Mouse (Mus musculus) MEL (cell line): ENCODE results near the gene Immp2l. TPM values are rescaled to one million over a fixed set of nuclear protein-coding genes. Genes with fewer than 3 reads are reported as not detected.

Experiments
- DNase-seq: peaks from one replicate; pipeline ENCODE4 v3.0.0; 2011; ENCODE audit warnings: low read depth, low spot score
- H3K27ac ChIP-seq: 2 replicates; pipeline ENCODE4 v1.5.1; 2012; ENCODE audit warnings: low read depth, mild to moderate bottlenecking, control low read depth, low read length, moderate library complexity; ENCODE audit not compliant: control insufficient read depth
- H3K27me3 ChIP-seq, 2 experiments: fragments of 150-350 bp in 1 of 2; sonication (generic) in 1 of 2; 2 replicates each; pipeline ENCODE4 v1.6.1; 2012; ENCODE audit warnings: low read length in 2 of 2, mild to moderate bottlenecking in 2 of 2, improper control_type of control experiment in 1 of 2, moderate library complexity in 1 of 2; ENCODE audit not compliant: insufficient read depth in 2 of 2, control insufficient read depth in 1 of 2
- H3K36me3 ChIP-seq, 2 experiments: 2 replicates each; pipeline ENCODE4 v1.6.1; 2012 to 2014; ENCODE audit warnings: low read length in 2 of 2, improper control_type of control experiment in 1 of 2, inconsistent platforms in 1 of 2, mild to moderate bottlenecking in 1 of 2; ENCODE audit not compliant: insufficient read depth in 2 of 2, control insufficient read depth in 1 of 2
- H3K4me1 ChIP-seq, 2 experiments: fragments of 150-350 bp in 1 of 2; sonication (generic) in 1 of 2; 2 replicates each; pipeline ENCODE4 v1.6.1; 2012; ENCODE audit warnings: low read length in 2 of 2, improper control_type of control experiment in 1 of 2, mild to moderate bottlenecking in 1 of 2; ENCODE audit not compliant: insufficient read depth in 2 of 2, control insufficient read depth in 1 of 2
- H3K4me3 ChIP-seq, 2 experiments: fragments of 150-350 bp in 1 of 2; sonication (generic) in 1 of 2; 2 replicates each; pipeline ENCODE4 v1.5.1; 2012; ENCODE audit warnings: low read depth in 2 of 2, low read length in 2 of 2, mild to moderate bottlenecking in 2 of 2, moderate library complexity in 2 of 2, control low read depth in 1 of 2, improper control_type of control experiment in 1 of 2; ENCODE audit not compliant: control insufficient read depth in 1 of 2, insufficient read depth in 1 of 2
- H3K79me2 ChIP-seq: 2 replicates; pipeline ENCODE4 v1.6.1; 2012; ENCODE audit warnings: mild to moderate bottlenecking, low read length, moderate library complexity; ENCODE audit not compliant: control insufficient read depth, poor library complexity, insufficient read depth
- H3K9ac ChIP-seq: 2 replicates; pipeline ENCODE4 v1.6.1; 2012; ENCODE audit warnings: low read depth, mild to moderate bottlenecking, control low read depth, low read length, moderate library complexity; ENCODE audit not compliant: control insufficient read depth, poor library complexity, severe bottlenecking
- H3K9me3 ChIP-seq: fragments of 150-350 bp; sonication (generic); replicated peaks from 2 replicates; pipeline ENCODE4 v1.6.1; 2012; ENCODE audit warnings: mild to moderate bottlenecking, low read length, improper control_type of control experiment, moderate library complexity; ENCODE audit not compliant: insufficient read depth
- BHLHE40 ChIP-seq: IDR thresholded peaks from 2 replicates; pipeline ENCODE4 v1.6.1; 2012; ENCODE audit warnings: low read depth, mild to moderate bottlenecking, inconsistent platforms, low read length, improper control_type of control experiment, borderline replicate concordance
- CHD1 ChIP-seq: IDR thresholded peaks from 2 replicates; pipeline ENCODE4 v1.6.1; 2012; ENCODE audit warnings: low read depth, mild to moderate bottlenecking, inconsistent platforms, low read length, improper control_type of control experiment
- EP300 ChIP-seq, 2 experiments: IDR thresholded peaks; 2 replicates each; pipeline ENCODE4 v1.6.1; 2011; ENCODE audit warnings: improper control_type of control experiment in 2 of 2, low read length in 2 of 2, low read depth in 1 of 2, mild to moderate bottlenecking in 1 of 2
- GATA1 ChIP-seq: IDR thresholded peaks from 2 replicates; pipeline ENCODE4 v1.6.1; 2011; ENCODE audit warnings: low read depth, low read length, improper control_type of control experiment
- HCFC1 ChIP-seq: IDR thresholded peaks from 2 replicates; pipeline ENCODE4 v1.6.1; 2012; ENCODE audit warnings: low read depth, mild to moderate bottlenecking, inconsistent platforms, low read length, improper control_type of control experiment, moderate library complexity
- JUND ChIP-seq: IDR thresholded peaks from 2 replicates; pipeline ENCODE4 v1.6.1; 2011; ENCODE audit warnings: low read depth, mild to moderate bottlenecking, improper control_type of control experiment, low read length
- KAT2A ChIP-seq: conservative IDR thresholded peaks from 2 replicates; pipeline ENCODE4 v1.6.1; 2012; ENCODE audit warnings: low read depth, low read length, improper control_type of control experiment, inconsistent platforms
- MAFK ChIP-seq: IDR thresholded peaks from 2 replicates; pipeline ENCODE4 v1.6.1; 2011; ENCODE audit warnings: low read depth, mild to moderate bottlenecking, low read length, improper control_type of control experiment, borderline replicate concordance
- MAX ChIP-seq: IDR thresholded peaks from 2 replicates; pipeline ENCODE4 v1.6.1; 2011; ENCODE audit warnings: low read length, improper control_type of control experiment
- MEF2A ChIP-seq: IDR thresholded peaks from 2 replicates; pipeline ENCODE4 v1.6.1; 2014; ENCODE audit warnings: low read depth, mild to moderate bottlenecking, inconsistent platforms, low read length, improper control_type of control experiment; ENCODE audit not compliant: poor library complexity, insufficient replicate concordance, severe bottlenecking; ENCODE audit errors: extremely low read depth
- MXI1 ChIP-seq: IDR thresholded peaks from 2 replicates; pipeline ENCODE4 v1.6.1; 2011; ENCODE audit warnings: mild to moderate bottlenecking, low read depth, low read length, improper control_type of control experiment
- NRF1 ChIP-seq: IDR thresholded peaks from 2 replicates; pipeline ENCODE4 v1.6.1; 2014; ENCODE audit warnings: low read depth, mild to moderate bottlenecking, inconsistent platforms, low read length, improper control_type of control experiment, moderate library complexity; ENCODE audit not compliant: poor library complexity, insufficient read depth, severe bottlenecking
- POLR2AphosphoS5 ChIP-seq: IDR thresholded peaks from 2 replicates; pipeline ENCODE4 v1.6.1; 2012; ENCODE audit warnings: low read depth, borderline replicate concordance, mild to moderate bottlenecking, inconsistent platforms, low read length, moderate library complexity, mixed read lengths
- SIN3A ChIP-seq: IDR thresholded peaks from 2 replicates; pipeline ENCODE4 v1.6.1; 2012; ENCODE audit warnings: low read length, improper control_type of control experiment, inconsistent platforms
- SMC3 ChIP-seq: IDR thresholded peaks from 2 replicates; pipeline ENCODE4 v1.6.1; 2011; ENCODE audit warnings: low read depth, low read length, improper control_type of control experiment
- TBP ChIP-seq: IDR thresholded peaks from 2 replicates; pipeline ENCODE4 v1.8.0; 2011; ENCODE audit warnings: low read depth, low read length, improper control_type of control experiment
- TCF12 ChIP-seq: IDR thresholded peaks from 2 replicates; pipeline ENCODE4 v1.6.1; 2014; ENCODE audit warnings: low read depth, mild to moderate bottlenecking, inconsistent platforms, low read length, improper control_type of control experiment, moderate library complexity
- ZKSCAN1 ChIP-seq: IDR thresholded peaks from 2 replicates; pipeline ENCODE4 v1.6.1; 2012; ENCODE audit warnings: low read depth, mild to moderate bottlenecking, inconsistent platforms, low read length, improper control_type of control experiment, moderate library complexity
- ZMIZ1 ChIP-seq: IDR thresholded peaks from 2 replicates; pipeline ENCODE4 v1.6.1; 2012; ENCODE audit warnings: low read depth, mild to moderate bottlenecking, inconsistent platforms, low read length, improper control_type of control experiment, moderate library complexity
- polyA plus RNA-seq, 2 experiments: library from polyadenylated mRNA; stranded (reverse) in 1 of 2; unstranded in 1 of 2; fragments of >175 nt in 1 of 2; fragments of >200 nt in 1 of 2; gene quantifications; 2 replicates each; pipeline versions ENCODE4 v1.2.1 to v1.2.4; 2012; ENCODE audit warnings: low replicate concordance in 2 of 2, low read depth in 1 of 2; ENCODE audit not compliant: insufficient read length in 2 of 2, insufficient read depth in 1 of 2, missing spikeins in 1 of 2
- total RNA-seq: library from RNA; depleted of rRNA; stranded (reverse); fragments of 300-350 nt; gene quantifications from 2 replicates; pipeline ENCODE4 v1.2.3, GENCODE M21; 2012

The Immp2l gene
- total and polyA plus RNA-seq, 3 experiments, result 4.0 to 5.0 TPM; not detected in 1

DNA sequence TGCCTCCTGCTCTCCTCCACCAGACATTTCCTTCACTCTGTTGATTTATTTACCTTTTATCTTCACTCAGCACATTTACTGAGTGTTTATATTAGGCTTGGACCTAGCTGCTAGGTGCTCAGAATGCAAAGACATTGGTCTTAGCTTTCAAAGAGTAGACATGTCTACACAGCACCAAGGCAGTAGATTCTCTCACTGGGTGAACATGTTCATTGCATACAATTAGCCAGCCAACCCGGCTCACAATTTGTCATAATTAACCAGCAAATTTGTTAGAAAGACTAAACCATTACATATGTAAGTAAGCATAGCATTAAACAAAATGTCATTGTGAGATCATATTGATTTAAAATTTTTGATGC lies 542.5 kb downstream of the Immp2l start:
- Histone ChIP-seq H3K27me3 (no peaks in the 10 kb centered on the region), H3K4me3 (no peak overlapping the region), H3K4me1 (no peaks in the 10 kb centered on the region), H3K9me3 (no peaks in the 10 kb centered on the region), H3K36me3 (no peaks in the 10 kb centered on the region), H3K9ac (no peak overlapping the region), H3K27ac (no peak overlapping the region), H3K79me2 (no peaks in the 10 kb centered on the region)
- DNase-seq, result no peak
- TF ChIP-seq JUND (no peak), ZKSCAN1 (no peak), SIN3A (no peak), SMC3 (no peak), KAT2A (no peak), POLR2AphosphoS5 (no peak), CHD1 (no peak), GATA1 (no peak), TBP (no peak), MXI1 (no peak), ZMIZ1 (no peak), MEF2A (no peak), TCF12 (no peak), MAFK (no peak), MAX (no peak)

DNA sequence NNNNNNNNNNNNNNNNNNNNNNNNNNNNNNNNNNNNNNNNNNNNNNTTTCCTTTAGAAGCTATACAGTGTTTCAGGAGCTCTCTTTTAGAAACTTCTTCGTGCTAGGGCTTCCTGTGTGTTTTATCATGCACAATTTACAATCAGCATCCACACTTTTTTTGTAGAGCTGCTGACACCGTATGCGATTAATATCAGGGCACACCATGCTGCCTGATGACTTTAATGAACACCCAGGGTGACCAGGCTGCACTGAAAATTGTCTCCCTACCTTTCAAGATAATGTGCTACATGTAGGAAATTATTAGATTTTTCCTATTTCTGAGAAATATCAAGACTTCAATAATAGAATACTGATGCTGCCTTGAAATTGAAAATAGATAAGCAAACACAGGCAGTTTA lies 549.9 kb downstream of the Immp2l start:
- Histone ChIP-seq H3K27me3 (no peaks in the 10 kb centered on the region), H3K4me3 (no peak overlapping the region), H3K36me3 (no peaks in the 10 kb centered on the region; a peak in 1 of 4 replicates), H3K4me1 (peaks cover 0 to 3% of the 10 kb centered on the region in 2 experiments; a peak in 2 of 4 replicates), H3K79me2 (no peaks in the 10 kb centered on the region), H3K27ac (no peak overlapping the region), H3K9ac (no peak overlapping the region), H3K9me3 (no peaks in the 10 kb centered on the region)
- TF ChIP-seq EP300 (IDR thresholded peaks at IDR 0.05; ENCODE audit: low read depth in 1 of 2, low read length in 2 of 2) (0 out of 4 replicates have a peak, but pooled peaks of 1 of the 2 experiments have one; percentile 20), MAX (no peak)
- no peak for DNase-seq

DNA sequence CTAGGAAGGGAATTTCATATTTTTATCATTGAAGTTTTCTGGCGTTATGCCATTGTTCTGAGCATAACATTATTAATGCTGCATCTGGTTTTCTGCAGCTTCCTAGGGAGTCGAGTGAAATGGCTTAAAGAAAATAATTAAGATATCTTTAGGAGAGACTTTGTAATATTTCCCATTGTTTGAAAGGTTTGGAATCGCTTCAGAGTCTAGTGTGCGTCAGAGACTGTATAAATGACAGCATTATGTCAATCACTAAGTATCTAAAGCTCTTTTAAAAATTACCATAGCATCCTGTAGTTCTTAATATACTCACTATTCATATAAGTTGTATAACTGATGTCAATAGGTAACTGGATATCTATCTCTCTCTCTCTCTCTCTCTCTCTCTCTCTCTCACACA lies 551.3 kb downstream of the Immp2l start:
- no peak for DNase-seq
- H3K36me3 ChIP-seq, result no peaks in the 10 kb centered on the region; a peak in 1 of 4 replicates
- TF ChIP-seq JUND (no peak), BHLHE40 (no peak), HCFC1 (no peak), ZKSCAN1 (no peak), NRF1 (no peak)
- H3K9me3 ChIP-seq, result no peaks in the 10 kb centered on the region
- no peak overlapping the region for H3K9ac ChIP-seq
- peaks cover 0 to 3% of the 10 kb centered on the region in 2 experiments; a peak in 2 of 4 replicates for H3K4me1 ChIP-seq
- no peaks in the 10 kb centered on the region for H3K79me2 ChIP-seq
- no peaks in the 10 kb centered on the region for H3K27me3 ChIP-seq
- H3K4me3 ChIP-seq, result no peak overlapping the region
- no peak overlapping the region for H3K27ac ChIP-seq
